Mouse (Mus musculus) lung, postnatal 0 days (tissue): Measurements from ENCODE around the gene Ina.

Experiments used
- CTCF ChIP-seq: IDR thresholded peaks from 2 replicates; pipeline ENCODE4 v1.5.1; 2016; ENCODE audit warnings: antibody characterized with exemption, mild to moderate bottlenecking
- EP300 ChIP-seq: IDR thresholded peaks from 2 replicates; pipeline ENCODE4 v1.6.1; 2016; ENCODE audit warnings: antibody characterized with exemption, mild to moderate bottlenecking, control low read depth

DNA sequence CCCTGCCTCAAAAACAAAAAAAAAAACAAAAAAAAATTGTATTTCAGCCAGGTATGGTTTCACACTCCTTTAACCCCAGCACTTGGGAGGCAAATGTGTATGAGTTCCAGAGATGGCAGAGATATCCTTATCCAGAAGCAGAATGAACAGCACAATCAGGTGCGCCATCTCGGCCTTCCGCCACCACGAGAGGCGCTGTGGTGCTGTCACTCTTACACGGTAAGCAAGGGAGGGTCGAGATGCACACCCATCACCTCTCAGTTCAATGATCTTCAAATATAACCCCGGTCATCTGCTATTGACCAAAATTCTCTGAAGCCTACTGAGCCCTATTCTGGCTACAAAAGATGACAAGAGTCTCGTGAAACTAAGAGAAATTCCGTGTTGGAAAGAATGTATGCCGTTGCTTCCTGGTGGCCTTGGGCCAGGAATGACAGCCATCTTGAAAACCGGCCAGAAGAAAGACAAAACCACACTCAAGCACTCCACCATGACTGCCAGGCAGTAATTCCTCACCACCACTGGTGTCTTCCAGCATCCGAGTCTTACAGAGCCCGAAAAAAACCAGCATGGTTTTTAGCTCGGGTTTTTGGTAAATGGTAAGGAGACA, 1.9 kb upstream of the Ina start:
- no peak for TF ChIP-seq CTCF
- no peak for TF ChIP-seq EP300
